Mouse (Mus musculus) inflammation-experienced regulatory T-cells, adult 6 months (primary cell): ENCODE data around the gene Smarca2. TPM values are rescaled to one million over a fixed set of nuclear protein-coding genes. Genes with fewer than 3 reads are reported as not detected.
A peak's percentile ranks its signal among the peaks of the same experiment; 100 is the strongest.

ENCODE experiments used
- ATAC-seq: one replicate; pipeline ENCODE4 v1.8.0; 2017
- polyA plus RNA-seq, 3 experiments: library from polyadenylated mRNA; unstranded; fragments of 100-300 nt; shearing (Covaris generic); gene quantifications; one replicate each; pipeline ENCODE4 v1.2.1; 2017

Smarca2 gene
- polyA plus RNA-seq, 3 experiments from 2014 or later = 32.3 to 53.5 (median 48.0) TPM

GRCm38 (mm10) chr19:26790386-26791346 lies 185.8 kb downstream of the Smarca2 start:
- ATAC-seq = no peak

- ATAC-seq = no peak
Observed at GRCm38 (mm10) chr19:26794315-26794714, 189.5 kb downstream of the Smarca2 start.

GRCm38 (mm10) chr19:26796006-26796405 lies 191.2 kb downstream of the Smarca2 start:
- ATAC-seq = no peak

- ATAC-seq = peak; percentile 52
Observed at GRCm38 (mm10) chr19:26804401-26804800, 199.6 kb downstream of the Smarca2 start.

- ATAC-seq = no peak
Observed at GRCm38 (mm10) chr19:26814629-26815028, 209.8 kb downstream of the Smarca2 start.

GRCm38 (mm10) chr19:26817901-26818300 lies 213.1 kb downstream of the Smarca2 start:
- no peak for ATAC-seq
